Mouse (Mus musculus): ENCODE data around the gene Pex11b. TPM values are rescaled to one million over a fixed set of nuclear protein-coding genes. Genes with fewer than 3 reads are reported as not detected.

The Pex11b gene
- polyA plus RNA-seq, 1 experiment = 26.8 TPM

DNA sequence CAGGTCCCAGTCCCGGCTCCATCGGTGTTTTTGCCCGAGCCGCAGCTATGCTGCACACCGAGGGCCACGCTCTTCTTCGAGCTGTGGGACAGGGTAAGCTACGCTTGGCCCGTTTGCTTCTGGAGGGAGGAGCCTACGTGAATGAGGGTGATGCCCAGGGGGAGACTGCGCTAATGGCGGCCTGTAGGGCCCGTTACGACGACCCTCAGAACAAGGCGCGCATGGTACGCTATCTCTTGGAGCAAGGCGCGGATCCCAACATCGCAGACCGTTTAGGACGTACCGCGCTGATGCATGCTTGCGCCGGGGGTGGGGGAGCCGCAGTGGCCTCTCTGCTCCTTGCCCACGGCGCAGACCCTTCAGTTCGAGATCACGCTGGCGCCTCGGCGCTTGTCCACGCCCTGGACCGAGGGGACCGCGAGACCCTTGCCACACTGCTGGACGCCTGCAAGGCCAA, 37.7 kb upstream of the Pex11b start:
- Histone ChIP-seq H3K27me3 (ENCODE audit: control insufficient read depth, insufficient read depth, insufficient read length) (no peaks in the 10 kb centered on the region), H3K4me3 (peak overlapping the region; percentile 51), H3K36me3 (ENCODE audit: control insufficient read depth, insufficient read depth) (no peaks in the 10 kb centered on the region), H3K79me2 (ENCODE audit: control insufficient read depth, insufficient read depth) (peaks cover 18% of the 10 kb centered on the region), H3K4me2 (ENCODE audit: low read depth) (peak overlapping the region; percentile 98), H3ac (ENCODE audit: control insufficient read depth, insufficient read length) (peak overlapping the region; percentile 50)
- TF ChIP-seq TCF3 (IDR thresholded peaks at IDR 0.05; ENCODE audit: insufficient read length, low read depth) (no peak), POLR2A (IDR thresholded peaks at IDR 0.05; ENCODE audit: insufficient read length, low read depth) (no peak), POLR2AphosphoS2 (IDR thresholded peaks at IDR 0.05; ENCODE audit: insufficient read length, low read depth) (peak; percentile 15), REST (IDR thresholded peaks at IDR 0.05; ENCODE audit: insufficient read depth, insufficient read length) (peak; percentile 1), MAX (IDR thresholded peaks at IDR 0.05; ENCODE audit: low read depth) (no peak)

DNA sequence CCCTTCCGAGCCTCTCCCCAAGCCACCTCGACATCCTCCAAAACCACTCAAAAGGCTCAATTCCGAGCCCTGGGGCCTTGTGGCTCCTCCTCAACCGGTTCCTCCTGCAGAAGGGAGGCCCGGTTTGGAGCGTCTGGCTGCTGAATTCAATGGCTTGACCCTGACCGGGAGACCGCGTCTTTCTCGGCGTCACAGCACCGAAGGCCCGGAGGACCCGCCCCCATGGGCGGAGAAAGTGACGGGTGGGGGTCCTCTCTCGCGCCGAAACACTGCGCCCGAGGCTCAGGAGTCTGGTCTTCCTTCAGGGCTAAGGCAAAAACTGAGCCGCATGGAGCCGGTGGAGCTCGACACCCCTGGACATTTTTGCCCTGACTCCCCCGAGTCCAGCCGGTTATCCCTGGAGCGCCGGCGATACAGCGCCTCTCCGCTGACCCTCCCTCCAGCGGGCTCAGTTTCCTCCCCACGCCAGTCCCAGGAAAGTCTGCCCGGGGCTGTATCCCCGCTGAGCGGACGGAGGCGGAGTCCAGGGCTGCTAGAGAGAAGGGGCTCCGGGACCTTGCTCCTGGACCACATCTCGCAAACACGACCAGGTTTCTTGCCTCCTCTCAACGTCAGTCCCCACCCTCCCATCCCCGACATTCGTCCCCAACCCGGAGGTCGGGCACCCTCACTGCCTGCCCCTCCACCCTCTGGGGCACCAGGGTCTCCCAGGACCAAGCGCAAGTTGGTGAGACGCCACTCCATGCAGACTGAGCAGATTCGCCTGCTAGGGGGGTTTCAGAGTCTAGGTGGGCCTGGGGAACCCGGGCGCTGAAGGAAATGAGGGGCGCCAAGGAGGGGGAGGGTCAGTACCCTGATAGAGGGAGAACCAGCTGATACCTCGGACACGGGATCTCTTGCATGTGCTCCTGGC, 36.8 kb upstream of the Pex11b start:
- peak overlapping the region; percentile 50 for H3ac ChIP-seq (ENCODE audit: control insufficient read depth, insufficient read length)
- H3K4me2 ChIP-seq (ENCODE audit: low read depth) = peak overlapping the region; percentile 98
- H3K4me3 ChIP-seq = peak overlapping the region; percentile 51
- peaks cover 21% of the 10 kb centered on the region for H3K79me2 ChIP-seq (ENCODE audit: control insufficient read depth, insufficient read depth)
- H3K36me3 ChIP-seq (ENCODE audit: control insufficient read depth, insufficient read depth) = peaks cover under 1% of the 10 kb centered on the region
- TF ChIP-seq POLR2A (IDR thresholded peaks at IDR 0.05; ENCODE audit: insufficient read length, low read depth) = peak; percentile 25
- no peak for TF ChIP-seq E2F4 (IDR thresholded peaks at IDR 0.05; ENCODE audit: insufficient read depth)
- no peak for TF ChIP-seq SRF (IDR thresholded peaks at IDR 0.05; ENCODE audit: control insufficient read depth, insufficient read length, low read depth)
- no peak for TF ChIP-seq MYOD1 (IDR thresholded peaks at IDR 0.05; ENCODE audit: control insufficient read depth in 1 of 3, insufficient read length in 2 of 3, low read depth in 2 of 3)
- TF ChIP-seq CEBPB (IDR thresholded peaks at IDR 0.05; ENCODE audit: insufficient read depth, poor library complexity, severe bottlenecking) = no peak
- no peak for TF ChIP-seq TCF3 (IDR thresholded peaks at IDR 0.05; ENCODE audit: insufficient read length, low read depth)
- peak; percentile 26 for TF ChIP-seq POLR2AphosphoS2 (IDR thresholded peaks at IDR 0.05; ENCODE audit: insufficient read length, low read depth)
- TF ChIP-seq USF1 (IDR thresholded peaks at IDR 0.05; ENCODE audit: low read depth) = no peak
- no peaks in the 10 kb centered on the region for H3K27me3 ChIP-seq (ENCODE audit: control insufficient read depth, insufficient read depth, insufficient read length)

- H3K79me2 ChIP-seq (ENCODE audit: control insufficient read depth, insufficient read depth) = peaks cover 27% of the 10 kb centered on the region
- peak overlapping the region; percentile 51 for H3K4me3 ChIP-seq
- TF ChIP-seq TCF3 (IDR thresholded peaks at IDR 0.05; ENCODE audit: insufficient read length, low read depth) (no peak), POLR2A (IDR thresholded peaks at IDR 0.05; ENCODE audit: insufficient read length, low read depth) (no peak), POLR2AphosphoS2 (IDR thresholded peaks at IDR 0.05; ENCODE audit: insufficient read length, low read depth) (no peak), CEBPB (IDR thresholded peaks at IDR 0.05; ENCODE audit: insufficient read depth, poor library complexity, severe bottlenecking) (no peak), TCF12 (IDR thresholded peaks at IDR 0.05; ENCODE audit: insufficient read depth, poor library complexity, severe bottlenecking) (no peak), MYOG (IDR thresholded peaks at IDR 0.05; ENCODE audit: control insufficient read depth in 1 of 3, insufficient read depth in 1 of 3, insufficient read length in 2 of 3, low read depth in 2 of 3) (no peak), MYOD1 (IDR thresholded peaks at IDR 0.05; ENCODE audit: control insufficient read depth in 1 of 3, insufficient read length in 2 of 3, low read depth in 2 of 3) (no peak), MAX (IDR thresholded peaks at IDR 0.05; ENCODE audit: low read depth) (no peak), E2F4 (IDR thresholded peaks at IDR 0.05; ENCODE audit: insufficient read depth) (no peak), REST (IDR thresholded peaks at IDR 0.05; ENCODE audit: insufficient read depth, insufficient read length) (no peak), USF1 (IDR thresholded peaks at IDR 0.05; ENCODE audit: low read depth) (no peak), SRF (IDR thresholded peaks at IDR 0.05; ENCODE audit: control insufficient read depth, insufficient read length, low read depth) (no peak)
- H3K27me3 ChIP-seq (ENCODE audit: control insufficient read depth, insufficient read depth, insufficient read length) = no peaks in the 10 kb centered on the region
- H3K4me2 ChIP-seq (ENCODE audit: low read depth) = no peak overlapping the region
- H3ac ChIP-seq (ENCODE audit: control insufficient read depth, insufficient read length) = no peak overlapping the region
- peaks cover 6% of the 10 kb centered on the region for H3K36me3 ChIP-seq (ENCODE audit: control insufficient read depth, insufficient read depth)
These were observed 36.1 kb upstream of the Pex11b start for GRCm38 (mm10) chr3:96599069-96599393.

GRCm38 (mm10) chr3:96599411-96599810, 35.8 kb upstream of the Pex11b start:
- peaks cover 6% of the 10 kb centered on the region for H3K36me3 ChIP-seq (ENCODE audit: control insufficient read depth, insufficient read depth)
- H3ac ChIP-seq (ENCODE audit: control insufficient read depth, insufficient read length) = no peak overlapping the region
- no peaks in the 10 kb centered on the region for H3K27me3 ChIP-seq (ENCODE audit: control insufficient read depth, insufficient read depth, insufficient read length)
- no peak for TF ChIP-seq TCF3 (IDR thresholded peaks at IDR 0.05; ENCODE audit: insufficient read length, low read depth)
- no peak for TF ChIP-seq USF1 (IDR thresholded peaks at IDR 0.05; ENCODE audit: low read depth)
- TF ChIP-seq SRF (IDR thresholded peaks at IDR 0.05; ENCODE audit: control insufficient read depth, insufficient read length, low read depth) = no peak
- no peak for TF ChIP-seq E2F4 (IDR thresholded peaks at IDR 0.05; ENCODE audit: insufficient read depth)
- TF ChIP-seq MAX (IDR thresholded peaks at IDR 0.05; ENCODE audit: low read depth) = no peak
- TF ChIP-seq MYOD1 (IDR thresholded peaks at IDR 0.05; ENCODE audit: control insufficient read depth in 1 of 3, insufficient read length in 2 of 3, low read depth in 2 of 3) = no peak
- no peak for TF ChIP-seq MYOG (IDR thresholded peaks at IDR 0.05; ENCODE audit: control insufficient read depth in 1 of 3, insufficient read depth in 1 of 3, insufficient read length in 2 of 3, low read depth in 2 of 3)
- H3K79me2 ChIP-seq (ENCODE audit: control insufficient read depth, insufficient read depth) = peaks cover 31% of the 10 kb centered on the region
- H3K4me2 ChIP-seq (ENCODE audit: low read depth) = no peak overlapping the region
- no peak overlapping the region for H3K4me3 ChIP-seq
